Mouse (Mus musculus): ENCODE measurements at regions not wholly inside any gene's neighbourhood (a gene's known extent, or its start where the extent isn't known, plus 50 kb on each side); places are given as distances from the start of the nearest gene placed in this dataset.

- DNase-seq (ENCODE audit: low spot score), result no peak
These were observed 257.2 kb upstream of the Nt5e start for GRCm38 (mm10) chr9:88069834-88070233.

GRCm38 (mm10) chr9:88073165-88073564 is 253.8 kb upstream of the Nt5e start:
- no peak for DNase-seq (ENCODE audit: low spot score)

- no peak for DNase-seq (ENCODE audit: low spot score)
These were observed 253.4 kb upstream of the Nt5e start for GRCm38 (mm10) chr9:88073579-88073978.

GRCm38 (mm10) chr9:88082931-88083479 is 244.0 kb upstream of the Nt5e start:
- DNase-seq (ENCODE audit: low spot score), result no peak

DNA sequence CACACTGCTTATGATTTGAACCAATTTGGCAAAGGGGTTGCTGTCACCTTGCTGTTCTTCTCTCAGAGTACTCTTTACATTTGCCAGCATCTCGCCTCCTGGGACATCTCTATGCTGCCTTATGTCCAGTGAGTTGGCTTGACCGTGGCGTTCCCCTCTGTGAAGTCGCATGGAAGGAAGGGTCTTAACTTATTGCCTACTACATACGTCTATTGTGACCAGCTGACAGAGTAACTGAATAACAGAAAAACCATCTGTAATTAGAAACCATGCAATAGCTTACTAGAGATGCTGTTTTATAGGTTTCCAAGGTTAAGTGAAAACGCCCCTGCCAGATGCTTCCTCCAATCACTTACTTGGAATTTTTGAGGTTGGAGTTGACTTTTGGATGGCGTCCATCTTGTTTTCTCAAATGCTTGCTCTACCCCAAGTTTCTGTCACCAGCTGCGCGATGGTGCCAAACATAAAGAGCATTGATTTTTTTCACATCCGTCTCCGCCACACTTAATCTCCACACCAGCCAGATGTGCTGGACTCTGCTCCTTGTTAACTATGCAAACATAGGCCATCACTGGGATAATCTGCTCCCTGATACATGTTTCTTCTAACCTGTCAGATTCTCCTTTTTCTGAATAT is 241.7 kb upstream of the Nt5e start:
- DNase-seq (ENCODE audit: low spot score), result no peak

- DNase-seq (ENCODE audit: low spot score), result no peak
These were observed 241.1 kb upstream of the Nt5e start for GRCm38 (mm10) chr9:88085866-88086265.

GRCm38 (mm10) chr9:88091781-88092527 is 235.0 kb upstream of the Nt5e start:
- no peak for DNase-seq (ENCODE audit: low spot score)

GRCm38 (mm10) chr9:88092561-88092960 is 234.4 kb upstream of the Nt5e start:
- DNase-seq (ENCODE audit: low spot score), result no peak

DNA sequence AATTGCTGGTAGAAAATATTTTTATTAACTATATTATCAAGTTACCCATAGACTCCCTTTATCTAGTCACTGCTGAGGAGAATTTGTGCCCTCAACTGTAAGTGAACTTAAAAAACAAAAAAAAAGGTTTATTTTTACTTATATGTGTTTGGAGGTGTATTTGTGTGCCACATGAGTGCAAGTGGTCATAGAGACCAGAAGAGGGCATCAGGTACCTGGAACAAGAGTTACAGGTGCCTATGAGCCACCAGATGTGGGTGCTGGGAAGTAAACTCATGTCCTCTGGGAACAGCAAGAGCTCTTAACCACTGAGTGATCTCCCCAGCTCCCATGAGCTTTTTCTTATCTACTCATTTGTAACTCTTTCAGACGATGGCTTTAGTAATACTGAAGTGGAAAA is 213.9 kb upstream of the Nt5e start:
- no peak for DNase-seq (ENCODE audit: low spot score)

DNA sequence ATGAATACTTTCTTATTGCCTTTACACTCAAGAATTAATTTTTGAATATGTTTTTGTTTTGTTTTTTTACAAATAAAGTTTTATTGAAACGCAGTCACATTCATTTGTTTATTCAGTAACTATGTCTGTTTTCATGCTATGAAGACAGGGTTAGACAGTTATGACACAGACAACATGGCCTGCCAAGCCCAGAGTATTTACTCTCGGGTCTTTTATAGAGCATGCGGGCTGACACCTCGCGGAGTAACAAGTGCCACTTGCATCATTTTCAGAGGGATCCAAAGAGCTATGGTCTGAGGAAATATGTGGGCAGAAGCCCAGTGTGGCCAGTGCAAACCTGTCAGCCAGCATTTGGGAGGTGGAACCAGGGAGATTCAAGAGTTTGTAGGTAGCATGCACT is 206.5 kb upstream of the Nt5e start:
- DNase-seq (ENCODE audit: low spot score), result no peak

DNA sequence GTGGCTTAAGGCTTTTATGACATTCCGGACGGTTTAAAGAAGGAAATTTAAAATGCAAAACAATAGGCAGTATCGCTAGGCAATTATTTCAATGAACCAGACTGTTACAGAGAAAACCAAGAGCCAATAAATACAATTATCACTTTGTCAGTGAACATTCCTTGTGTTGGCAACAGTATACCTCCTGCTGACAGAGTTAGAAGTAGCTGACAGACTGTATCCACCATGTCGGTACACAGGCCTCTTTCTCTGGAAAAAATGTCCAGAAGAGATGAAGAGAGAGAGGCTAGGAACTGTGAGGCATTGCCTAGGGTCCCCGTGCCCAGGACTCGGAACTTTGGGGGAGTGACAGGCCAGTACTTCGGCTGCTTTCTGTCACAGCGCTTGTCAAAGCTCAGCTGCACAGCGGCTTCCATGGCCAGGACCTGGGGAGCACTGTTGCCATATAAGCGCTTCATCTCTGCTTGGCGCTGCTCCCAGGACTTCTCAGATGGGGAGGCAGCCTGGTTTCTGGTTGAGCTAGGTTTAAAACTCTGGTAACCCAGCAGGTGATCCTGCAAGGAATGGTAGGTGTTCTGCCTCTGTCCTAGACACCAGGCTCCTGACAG is 205.9 kb upstream of the Nt5e start:
- DNase-seq (ENCODE audit: low spot score), result no peak

- no peak for DNase-seq (ENCODE audit: low spot score)
These were observed 202.5 kb upstream of the Nt5e start for GRCm38 (mm10) chr9:88124322-88125005.

DNA sequence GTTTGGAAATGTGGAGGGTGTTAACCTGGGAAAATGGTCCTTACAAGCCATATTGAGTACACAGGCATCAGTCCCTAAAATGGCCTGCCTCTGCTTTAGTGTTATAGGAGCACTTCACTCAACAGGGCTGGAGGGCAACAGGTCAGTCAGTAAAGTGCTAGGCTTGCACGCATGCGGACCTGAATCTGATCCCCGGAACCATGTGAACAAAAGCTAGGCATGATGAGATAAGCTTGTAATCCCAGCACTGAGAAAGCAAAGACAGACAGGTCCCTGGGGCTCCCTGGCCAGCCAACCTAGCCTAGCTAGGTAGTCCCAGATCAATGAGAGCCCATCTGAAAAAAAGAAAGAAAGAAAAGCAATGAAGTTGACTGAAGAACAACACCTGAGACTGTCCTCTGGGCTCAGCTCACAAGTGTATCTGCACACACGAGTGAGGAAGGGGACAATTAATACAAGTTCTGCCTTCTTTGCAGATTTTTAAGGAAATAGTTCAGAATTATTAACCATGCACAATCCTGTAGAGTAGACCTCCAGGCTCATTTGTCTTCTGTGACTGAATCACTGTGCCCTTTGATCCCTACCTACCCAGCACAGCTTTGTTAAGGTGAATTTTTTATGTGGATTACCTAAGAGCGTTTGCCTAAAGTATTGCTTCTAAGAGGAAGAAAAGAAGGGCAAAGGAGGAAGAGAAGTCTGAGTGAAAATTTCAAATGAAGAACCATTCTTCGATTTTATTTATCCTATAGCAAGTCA is 163.8 kb upstream of the Nt5e start:
- no peak for DNase-seq (ENCODE audit: low spot score)

DNA sequence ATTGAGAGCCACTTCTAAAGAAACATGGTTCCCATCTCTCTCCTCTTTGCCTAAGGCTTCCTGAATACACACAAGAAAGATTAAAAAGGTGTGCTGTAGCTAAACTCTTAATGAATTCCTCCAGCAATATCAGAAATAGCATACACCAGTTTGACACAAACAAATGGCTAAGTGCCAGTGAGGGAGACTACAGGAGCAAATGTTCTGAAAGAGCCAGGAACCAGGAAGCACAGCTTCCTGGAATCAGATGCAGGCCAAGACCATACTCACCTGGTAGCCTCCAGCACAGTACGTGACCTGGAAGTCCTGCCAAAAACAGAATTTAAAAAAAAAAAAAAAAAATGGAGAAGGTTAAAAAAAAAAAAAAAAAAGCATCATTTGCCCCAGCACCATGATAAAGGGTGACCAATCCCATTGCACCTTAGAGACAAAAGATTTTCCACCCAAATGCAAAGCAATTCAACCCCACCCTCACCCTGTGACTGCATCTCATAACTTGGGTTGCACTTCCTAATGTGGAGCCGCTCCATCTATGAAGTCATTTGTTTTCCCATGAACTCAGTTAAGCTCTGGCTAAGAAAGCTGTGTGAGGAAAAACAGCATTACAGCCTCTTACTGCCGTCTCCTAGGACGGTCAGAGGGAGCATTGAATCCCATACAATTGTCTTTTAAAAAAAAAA is 149.3 kb upstream of the Nt5e start:
- DNase-seq (ENCODE audit: low spot score), result no peak

- DNase-seq (ENCODE audit: low spot score), result no peak
These were observed 145.6 kb upstream of the Nt5e start for GRCm38 (mm10) chr9:88181189-88181994.

DNA sequence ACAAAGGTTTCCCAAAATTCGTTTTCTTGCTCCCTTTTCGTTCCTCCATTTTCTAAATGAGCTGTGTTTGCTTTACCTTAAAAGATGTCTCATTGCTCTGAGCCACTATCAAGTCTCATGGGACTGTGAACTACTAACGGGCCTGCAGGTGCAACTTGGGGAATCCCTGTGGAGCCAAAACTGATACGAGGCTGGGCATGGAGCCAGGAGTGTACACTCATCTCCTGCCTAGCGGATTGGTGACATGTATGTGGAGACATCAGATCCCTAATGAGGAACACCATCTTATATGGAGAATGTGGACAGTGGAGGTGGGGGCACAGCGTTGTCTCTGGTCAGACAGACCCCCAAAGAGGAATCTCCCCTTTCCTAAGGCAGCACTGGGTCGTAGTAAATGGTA is 119.6 kb upstream of the Nt5e start:
- no peak for DNase-seq (ENCODE audit: low spot score)

DNA sequence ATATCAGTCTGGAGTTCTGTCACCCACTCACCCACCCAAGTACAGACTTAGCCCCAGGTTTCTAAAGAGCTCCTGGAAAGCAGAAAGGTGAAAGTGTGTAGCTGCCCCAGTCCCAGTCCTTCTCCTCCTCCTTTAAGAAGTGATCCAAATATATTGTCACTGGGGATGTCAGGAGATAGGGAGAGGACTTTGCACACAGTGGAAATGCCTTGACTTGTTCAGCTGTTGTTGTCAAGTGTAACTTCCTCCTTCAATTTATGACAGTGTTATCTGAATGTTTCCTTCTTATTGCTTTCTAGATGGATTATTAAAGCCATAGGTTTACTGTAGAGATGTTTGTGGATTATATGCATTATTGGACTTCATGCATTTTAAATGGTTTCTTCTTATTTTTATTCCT is 119.0 kb upstream of the Nt5e start:
- no peak for DNase-seq (ENCODE audit: low spot score)

- DNase-seq (ENCODE audit: low spot score), result no peak
These were observed 112.2 kb upstream of the Nt5e start for GRCm38 (mm10) chr9:88214758-88215157.

DNA sequence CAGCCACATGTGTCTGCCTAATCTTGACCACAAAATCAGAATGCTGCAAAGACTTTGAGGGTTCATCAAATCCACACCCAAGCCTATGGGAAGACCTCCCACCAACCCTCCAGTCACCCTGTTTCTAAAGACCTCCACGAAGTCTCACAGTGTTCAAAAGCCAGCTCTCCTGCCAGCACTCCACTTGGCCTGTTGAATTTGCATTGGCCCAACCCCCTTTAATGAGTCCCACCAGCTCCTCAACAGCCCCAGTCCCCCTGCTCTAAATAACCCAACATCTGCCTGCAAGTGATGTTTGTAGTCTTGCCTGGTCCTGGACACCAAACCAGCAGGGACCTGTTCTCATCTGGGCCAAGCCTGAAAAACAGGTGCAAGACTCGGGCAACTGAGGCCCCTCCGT is 106.6 kb upstream of the Nt5e start:
- DNase-seq (ENCODE audit: low spot score), result no peak

DNA sequence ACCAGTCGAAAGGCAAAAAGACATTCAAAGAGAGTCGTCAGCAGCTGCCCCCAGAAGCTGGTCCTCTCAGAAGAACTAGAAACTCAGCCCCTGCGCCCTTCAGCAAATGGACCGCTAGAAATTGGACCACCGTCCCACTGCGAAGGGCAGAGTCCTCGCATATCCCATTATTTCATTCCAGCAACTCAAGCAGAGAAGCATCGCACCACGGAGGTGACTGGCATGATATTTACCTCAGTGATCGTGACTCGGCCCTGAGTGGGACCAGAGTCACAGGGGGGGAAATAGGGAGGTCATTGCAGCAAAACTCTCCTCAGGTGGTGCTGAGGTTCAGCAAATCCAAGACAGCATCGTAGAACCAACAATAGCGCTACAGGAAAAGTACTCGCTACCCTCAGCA is 105.7 kb upstream of the Nt5e start:
- DNase-seq (ENCODE audit: low spot score), result no peak

All from MN1 (cell line).